Mouse (Mus musculus) midbrain, embryonic 15.5 days (tissue): Measurements from ENCODE around the gene Manba. TPM values are rescaled to one million over a fixed set of nuclear protein-coding genes. Genes with fewer than 3 reads are reported as not detected.

Experiments used
- polyA plus RNA-seq: library from polyadenylated mRNA; unstranded; fragments of >200 nt; fragmentation: Nextera tagmentation; extraction: Ambion mirVana; gene quantifications from 2 replicates; pipeline ENCODE4 v1.2.1, GENCODE M21; 2015

Manba gene
- polyA plus RNA-seq, 1 experiment from 2014 or later = 8.5 TPM

Other genes with a start within 250 kb of the Manba start
- gene Bdh2, start 204.4 kb upstream of the Manba start, polyA plus RNA-seq = 4.4 and 4.8 TPM in 2 replicates
- gene Slc9b2, start 177.9 kb upstream of the Manba start, polyA plus RNA-seq = 1.4 TPM in 2 replicates
- 0.56 TPM in 1 of 2 replicates, not detected in the other for gene Slc9b1, start 137.6 kb upstream of the Manba start, polyA plus RNA-seq
- gene Cisd2, start 61.7 kb upstream of the Manba start, polyA plus RNA-seq = 67.2 and 72.0 TPM in 2 replicates
- gene Ube2d3, start 47.5 kb upstream of the Manba start, polyA plus RNA-seq = 329 and 339 TPM in 2 replicates
- 7.9 and 8.3 TPM in 2 replicates for gene Nfkb1, start 205.9 kb downstream of the Manba start, polyA plus RNA-seq